Mouse (Mus musculus) cerebral cortex, adult 2 months (tissue): ENCODE results near the gene Fbxw7.

Experiments used
- WGBS: fragments of 180-500 bp; shearing (Covaris S2); methylation state at CpG from one replicate; pipeline ENCODE4 v1.1.7; 2018; 5-methylcytosine and 5-hydroxymethylcytosine counted together

Gene Fbxw7

DNA sequence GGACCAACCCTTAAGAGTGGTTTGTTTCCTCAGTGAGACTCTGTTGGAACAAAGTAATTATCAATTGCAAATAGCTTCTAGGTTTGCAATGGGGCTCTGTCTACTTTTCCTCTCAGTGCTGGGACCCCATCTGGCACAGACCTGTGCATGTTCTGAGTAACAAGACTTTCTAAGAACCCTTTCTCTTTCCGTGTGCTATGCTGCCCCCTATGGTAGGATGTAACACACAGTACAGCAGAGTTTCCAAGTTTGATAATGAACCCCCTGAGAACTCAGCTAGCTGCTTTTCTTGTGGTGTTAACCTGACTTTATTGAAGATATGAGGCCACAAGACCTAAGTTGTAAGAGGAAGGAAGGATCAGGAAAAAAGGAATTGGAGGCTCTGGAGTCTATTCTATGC, 91.5 kb downstream of the Fbxw7 start:
- 13% methylated on average over 1 of the region's 1 CpGs for WGBS

DNA sequence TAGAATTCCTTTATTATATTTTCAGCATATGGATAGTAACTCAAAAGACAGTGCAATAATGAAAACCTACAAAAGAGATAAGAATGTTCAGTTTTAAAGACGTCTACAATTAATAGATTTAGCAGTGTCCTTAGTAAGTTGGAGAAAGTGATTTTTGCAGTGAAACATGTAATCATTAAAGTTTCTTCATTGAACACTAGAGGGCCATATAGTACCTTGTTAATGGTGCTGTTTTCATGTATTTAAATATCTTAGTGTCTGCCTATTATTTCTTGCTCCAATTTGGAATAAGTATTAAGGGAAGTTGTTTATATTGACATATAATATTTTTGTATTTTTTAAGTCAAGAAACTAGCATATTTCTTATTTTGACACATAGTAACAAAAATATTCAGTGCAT, 99.2 kb downstream of the Fbxw7 start:
- WGBS: 35% methylated on average over 1 of the region's 1 CpGs

DNA sequence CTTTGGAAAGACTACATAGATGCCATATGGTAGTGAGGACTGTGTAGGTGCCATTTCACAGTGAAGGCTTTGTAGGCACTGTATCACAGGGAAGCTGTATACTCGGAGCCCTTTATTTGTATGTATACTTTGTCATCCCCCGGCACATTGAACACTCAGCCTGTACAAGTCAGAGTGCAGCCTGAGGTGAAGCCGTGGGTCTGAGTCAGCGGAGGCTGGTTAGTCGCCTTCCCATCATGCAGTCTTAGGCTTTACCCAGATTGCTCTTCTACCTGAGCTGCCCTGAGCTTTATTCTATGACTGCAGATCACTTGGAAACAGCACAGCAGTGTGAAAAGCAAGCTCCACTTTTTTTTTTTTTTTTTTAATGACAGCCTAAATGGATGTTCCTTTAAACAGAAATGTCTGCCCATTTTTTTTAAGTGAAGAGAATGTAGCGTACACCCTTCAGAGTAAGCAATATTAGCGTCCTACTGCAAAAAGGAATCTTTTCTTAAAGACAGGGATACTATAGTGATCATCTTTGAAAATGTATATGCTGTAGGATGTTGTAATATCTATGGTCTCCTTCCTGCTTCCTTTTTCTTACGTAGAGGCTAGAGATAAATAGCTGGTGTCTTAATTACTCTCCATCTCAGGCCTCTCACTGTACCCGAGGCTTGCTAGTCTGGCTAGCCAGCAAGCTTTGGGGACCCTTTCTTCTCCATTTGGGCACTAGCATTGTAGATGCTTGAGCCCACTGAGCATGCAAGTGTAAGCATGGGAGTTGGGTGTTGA, 103.0 kb downstream of the Fbxw7 start:
- 72% methylated on average over 9 of the region's 9 CpGs for WGBS

DNA sequence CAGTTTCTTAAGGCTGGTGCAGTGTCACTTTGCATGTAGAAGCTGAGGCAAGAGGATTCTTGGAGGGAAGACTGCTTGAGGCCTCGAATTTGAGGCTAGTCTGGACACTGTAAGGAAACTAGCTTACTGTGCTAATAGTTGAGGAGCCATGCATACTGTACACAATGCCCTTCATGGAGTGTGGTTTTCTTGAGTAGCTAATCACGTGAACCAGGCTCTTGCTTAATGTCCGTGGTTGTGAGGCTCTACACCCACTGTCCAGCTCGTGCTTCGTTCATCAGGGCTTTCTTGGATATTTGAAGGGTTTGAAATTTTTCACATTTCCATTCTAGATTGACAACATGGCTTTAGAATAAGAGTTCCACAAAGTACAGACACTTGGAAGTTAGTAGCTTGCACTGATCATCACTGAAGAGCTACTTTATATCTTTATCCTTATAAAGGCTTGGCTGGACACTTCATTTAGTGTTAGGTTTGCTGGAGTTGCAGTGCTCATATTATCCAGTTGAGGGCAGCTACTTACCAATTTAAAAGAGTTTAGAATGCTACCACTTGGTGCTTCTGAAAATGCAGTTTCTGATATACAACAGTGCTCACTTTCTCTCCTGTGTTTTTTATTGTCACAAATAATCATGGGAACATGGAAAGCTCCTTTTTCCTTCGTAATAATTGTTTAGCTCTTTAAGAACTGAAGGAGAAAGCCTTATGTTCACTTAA, 106.8 kb downstream of the Fbxw7 start:
- 62% methylated on average over 6 of the region's 6 CpGs for WGBS

DNA sequence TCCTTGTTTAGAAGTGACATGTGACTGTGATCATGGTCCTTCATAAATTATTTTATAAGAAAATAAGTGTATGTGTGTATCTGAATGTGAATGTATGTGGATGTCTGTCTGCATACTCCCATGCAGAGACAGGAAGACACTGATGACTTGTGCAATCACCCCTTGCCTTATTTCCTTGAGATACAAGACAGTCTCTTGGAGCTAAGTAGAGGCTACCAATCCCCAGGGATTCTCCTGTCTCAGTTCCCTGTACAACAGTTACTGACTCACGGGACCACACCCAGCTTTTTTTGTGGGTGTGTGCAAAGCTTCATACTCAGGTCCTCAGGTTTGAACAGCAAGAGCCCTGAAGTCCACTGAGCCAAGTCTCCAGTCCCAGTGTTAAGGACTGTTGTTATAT, 108.2 kb downstream of the Fbxw7 start:
- 83% methylated on average over 1 of the region's 1 CpGs for WGBS

DNA sequence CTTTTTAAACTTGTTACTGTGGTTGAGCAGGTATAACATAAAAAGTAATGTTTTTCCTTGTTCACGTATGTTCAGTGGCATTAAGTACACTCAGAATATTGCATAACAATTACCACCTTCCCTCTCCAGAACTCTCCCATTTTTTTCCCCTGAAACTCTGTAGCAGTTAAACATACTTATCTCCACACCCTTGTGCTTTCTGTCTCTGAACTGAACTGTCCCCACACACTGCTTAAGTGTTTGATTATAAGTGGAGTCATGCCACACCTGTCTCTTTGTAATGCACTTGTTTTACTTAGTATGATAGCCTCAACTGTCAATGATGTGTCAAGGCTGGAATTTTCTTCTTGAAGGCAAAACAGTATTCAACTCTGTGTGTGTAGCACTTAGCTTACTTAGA, 108.6 kb downstream of the Fbxw7 start:
- WGBS: 95% methylated on average over 1 of the region's 1 CpGs

DNA sequence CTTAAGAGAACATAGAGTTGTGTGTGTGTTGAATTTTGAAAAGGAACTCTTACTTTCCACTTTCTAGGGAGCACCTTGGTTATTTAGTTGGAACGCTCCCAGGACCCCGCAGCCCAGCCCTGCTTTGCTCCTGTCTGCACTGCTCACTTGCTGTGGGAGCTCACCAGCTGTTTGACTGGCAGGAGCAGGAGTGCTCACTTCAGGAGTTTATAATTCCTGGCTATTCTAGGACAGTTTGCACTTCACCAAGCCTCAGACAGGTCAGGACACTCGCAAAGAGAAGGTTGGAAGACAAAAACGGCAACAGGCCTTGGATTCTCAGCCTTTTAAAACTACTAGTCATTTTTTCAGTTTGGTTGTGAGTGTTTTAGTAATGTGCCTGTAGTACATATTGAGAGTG, 110.2 kb downstream of the Fbxw7 start:
- 86% methylated on average over 4 of the region's 4 CpGs for WGBS

DNA sequence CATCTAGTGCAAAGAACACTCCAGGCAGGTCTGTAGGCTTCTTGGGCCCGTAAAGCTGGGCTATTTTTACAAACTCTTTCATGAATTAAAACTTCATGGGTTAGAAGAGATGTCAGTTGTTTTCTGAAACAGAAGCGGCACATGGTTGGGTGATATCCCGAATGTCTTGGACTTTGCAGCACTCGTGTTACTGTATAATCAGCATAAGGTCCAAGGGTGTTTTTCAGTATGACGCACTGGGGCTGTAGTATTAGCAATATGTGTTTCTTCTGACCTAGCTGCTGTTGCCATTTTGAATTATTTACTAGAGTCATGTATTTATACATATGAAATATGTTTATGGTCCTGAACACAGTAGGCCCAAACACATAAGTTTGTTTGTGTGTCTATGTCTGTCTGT, 111.1 kb downstream of the Fbxw7 start:
- WGBS: 92% methylated on average over 5 of the region's 5 CpGs

DNA sequence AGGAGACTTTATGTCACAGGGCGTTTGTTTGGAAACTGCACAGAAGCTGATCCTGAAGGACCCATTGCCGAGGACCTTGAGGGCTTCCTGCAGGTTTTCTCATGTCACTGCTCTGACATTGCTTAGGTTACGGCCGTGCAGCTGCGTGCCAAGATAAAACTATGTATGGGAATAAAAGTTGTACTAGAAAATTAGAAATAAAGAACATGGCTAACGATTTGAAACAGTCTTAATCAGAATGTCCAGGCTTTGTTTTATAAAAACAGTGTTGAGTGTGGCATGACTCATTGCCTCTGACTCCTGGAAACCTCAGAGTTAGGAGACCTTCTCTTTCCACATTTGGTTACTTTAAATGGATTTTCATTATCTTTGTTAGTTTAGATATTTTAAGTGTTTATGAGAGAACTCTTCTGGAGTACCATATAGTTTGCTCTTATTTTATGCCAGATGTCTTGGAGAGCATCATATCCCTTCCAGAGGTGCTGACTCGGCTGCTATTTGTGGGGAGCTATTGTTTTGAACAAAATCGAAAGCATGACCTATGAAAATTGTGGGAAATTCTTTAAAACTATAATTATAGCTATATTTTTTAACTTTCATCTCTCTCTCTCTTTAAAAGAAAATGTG, 112.2 kb downstream of the Fbxw7 start:
- 84% methylated on average over 8 of the region's 8 CpGs for WGBS

DNA sequence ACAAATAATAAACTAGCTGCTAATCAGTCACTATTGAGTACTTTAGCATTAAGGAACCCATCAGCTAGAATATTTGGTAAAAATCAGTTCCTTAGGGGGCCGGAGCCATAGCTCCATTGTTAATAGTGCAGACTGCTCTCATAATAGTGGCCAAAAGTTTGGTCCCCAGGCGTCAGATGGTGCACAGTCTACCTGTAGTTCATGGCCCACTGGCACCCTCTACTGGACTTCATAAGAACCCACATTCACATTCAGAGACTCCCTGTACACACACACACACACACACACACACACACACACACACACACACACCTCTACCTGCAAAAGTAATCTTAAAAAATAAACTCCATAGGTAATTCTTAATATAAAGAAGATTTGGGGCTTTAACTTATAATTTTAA, 112.8 kb downstream of the Fbxw7 start:
- WGBS: 93% methylated on average over 2 of the region's 2 CpGs

DNA sequence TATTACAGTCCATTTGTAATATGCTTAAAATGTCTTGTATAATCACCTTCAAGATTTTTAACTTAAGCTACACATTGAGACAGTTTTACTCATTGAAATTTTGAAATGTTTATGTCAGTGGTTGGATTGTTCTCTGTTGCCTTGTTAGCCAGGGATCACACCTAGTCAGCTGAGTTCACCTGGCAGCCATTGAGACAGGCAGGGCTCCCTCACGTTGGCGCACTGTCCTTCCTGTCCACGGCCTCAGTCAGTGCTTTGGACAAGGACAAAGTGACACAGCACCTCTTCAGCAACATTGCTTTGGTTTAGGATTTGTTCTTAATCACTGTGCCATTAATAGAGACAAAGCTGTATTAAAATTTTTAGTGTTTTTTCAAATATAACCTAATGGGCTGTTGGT, 114.1 kb downstream of the Fbxw7 start:
- WGBS: 93% methylated on average over 3 of the region's 3 CpGs

DNA sequence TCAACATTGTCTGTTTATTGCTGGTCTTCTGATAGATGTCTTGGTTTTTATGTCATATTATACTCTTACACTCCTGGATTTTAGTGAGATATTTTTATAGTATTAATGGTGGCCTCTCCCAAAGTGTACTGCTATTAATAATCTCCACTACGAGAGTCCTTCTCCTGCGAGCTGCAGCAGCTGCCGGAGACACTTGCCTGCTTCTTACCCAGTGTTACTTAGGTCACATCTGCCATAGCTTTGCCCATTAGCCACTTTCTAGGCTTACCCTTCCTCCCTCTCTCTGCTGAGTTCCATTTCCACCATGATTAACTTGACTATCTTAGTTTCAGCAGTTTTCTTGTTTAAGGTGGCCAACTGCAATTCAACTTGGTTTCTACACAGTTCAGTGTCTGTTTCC, 115.6 kb downstream of the Fbxw7 start:
- 94% methylated on average over 3 of the region's 3 CpGs for WGBS

DNA sequence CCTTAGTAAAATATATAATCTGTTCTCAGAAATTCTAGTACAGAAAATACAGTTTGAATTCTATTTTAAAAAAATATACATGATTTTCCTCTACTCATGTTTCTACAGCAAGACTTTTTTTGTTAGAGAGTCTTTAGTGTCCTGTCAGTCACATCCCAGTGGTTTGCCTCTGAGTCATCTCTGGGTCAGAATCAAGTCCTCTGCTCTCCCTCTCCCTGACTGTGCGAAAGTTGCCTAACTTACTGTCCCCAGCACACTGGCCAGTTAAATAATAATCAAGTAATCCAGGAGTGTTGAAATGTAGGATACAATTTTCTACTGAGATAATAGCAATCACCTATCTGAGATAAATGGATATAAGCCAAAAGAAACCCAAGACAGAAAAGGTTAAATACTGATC, 120.7 kb downstream of the Fbxw7 start:
- 81% methylated on average over 1 of the region's 1 CpGs for WGBS

DNA sequence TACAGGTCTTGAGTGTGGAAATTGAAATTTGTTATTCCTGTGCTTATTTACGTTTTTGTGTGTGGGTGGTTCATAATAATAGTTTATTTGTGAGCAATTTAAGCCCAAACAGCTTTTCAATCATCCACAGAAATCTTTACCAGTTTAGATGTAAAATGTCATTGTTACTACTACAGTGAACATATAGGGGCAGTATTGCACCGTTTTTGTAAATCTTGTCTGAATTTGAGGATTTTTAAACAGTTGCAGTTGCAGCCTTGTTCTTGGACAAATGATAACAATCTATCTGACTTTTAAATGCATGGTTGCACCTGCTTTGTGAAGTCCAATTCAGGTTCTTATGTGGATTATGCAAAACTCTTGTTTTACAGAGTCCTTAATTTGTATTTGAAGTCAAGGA, 121.2 kb downstream of the Fbxw7 start:
- 32% methylated on average over 2 of the region's 2 CpGs for WGBS

DNA sequence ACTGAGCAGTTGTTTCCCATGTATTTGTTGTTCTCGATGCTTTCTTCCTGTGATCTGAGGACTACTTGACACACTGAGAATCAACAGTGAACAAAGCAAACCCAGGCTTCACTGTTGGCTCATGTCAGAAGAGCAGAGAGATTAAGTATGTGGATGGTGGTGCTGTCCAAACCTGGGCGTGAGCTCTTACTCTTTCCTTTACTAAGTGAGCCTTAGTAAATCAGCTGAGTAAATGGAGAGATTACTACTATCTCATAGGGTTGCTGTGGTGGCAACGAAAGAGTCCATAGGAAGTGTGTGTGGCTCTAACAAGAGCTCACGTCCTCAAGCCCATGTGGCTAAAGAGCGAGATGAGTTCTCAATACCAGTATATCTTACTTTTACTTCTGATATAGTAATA, 121.9 kb downstream of the Fbxw7 start:
- 79% methylated on average over 5 of the region's 5 CpGs for WGBS

DNA sequence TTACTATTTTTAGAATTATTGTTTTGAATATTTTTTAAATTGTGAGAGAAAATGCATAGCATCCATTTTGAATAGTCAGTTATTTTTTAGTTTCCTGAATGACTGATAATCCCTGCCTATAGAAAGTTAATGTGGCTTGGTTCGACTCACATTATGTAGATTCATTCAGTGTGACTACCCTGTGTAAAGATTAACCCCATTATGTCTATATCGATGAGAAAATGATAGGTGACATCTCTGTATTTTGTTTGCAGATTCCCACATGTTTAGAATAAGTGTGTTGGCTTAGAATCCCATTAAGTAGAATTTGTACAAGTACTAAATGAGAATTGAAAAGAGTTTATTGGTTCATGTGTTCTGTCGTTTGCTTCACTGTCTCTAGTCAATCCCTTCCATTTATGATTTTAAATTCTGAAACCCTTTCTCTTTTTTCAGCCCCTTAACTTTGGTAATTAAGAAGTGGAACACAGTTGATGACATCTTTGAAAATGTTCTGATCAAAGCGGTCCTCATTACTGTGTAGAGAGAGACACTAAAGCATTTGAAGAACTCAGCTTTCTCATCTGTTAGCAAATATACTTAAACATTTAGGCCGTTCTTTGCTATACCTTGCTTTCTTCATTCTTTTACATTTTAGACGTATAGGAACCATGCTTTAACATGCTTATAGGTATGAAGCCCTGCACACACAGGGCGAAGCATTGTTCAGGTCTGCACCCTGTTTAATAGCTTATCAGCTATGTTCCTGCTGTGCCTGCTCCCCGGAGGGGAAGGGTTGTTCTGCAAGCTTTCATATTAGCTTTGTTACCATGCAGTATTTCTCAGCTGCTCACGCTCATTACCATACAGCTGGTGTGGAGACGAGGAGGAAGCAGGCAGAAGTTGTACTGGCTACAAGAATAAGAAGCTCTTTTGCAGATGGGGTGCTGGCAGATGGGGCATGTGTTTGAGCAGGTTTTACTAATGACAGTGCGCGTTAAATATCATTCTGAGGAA, 122.6 kb downstream of the Fbxw7 start:
- 42% methylated on average over 12 of the region's 12 CpGs for WGBS

DNA sequence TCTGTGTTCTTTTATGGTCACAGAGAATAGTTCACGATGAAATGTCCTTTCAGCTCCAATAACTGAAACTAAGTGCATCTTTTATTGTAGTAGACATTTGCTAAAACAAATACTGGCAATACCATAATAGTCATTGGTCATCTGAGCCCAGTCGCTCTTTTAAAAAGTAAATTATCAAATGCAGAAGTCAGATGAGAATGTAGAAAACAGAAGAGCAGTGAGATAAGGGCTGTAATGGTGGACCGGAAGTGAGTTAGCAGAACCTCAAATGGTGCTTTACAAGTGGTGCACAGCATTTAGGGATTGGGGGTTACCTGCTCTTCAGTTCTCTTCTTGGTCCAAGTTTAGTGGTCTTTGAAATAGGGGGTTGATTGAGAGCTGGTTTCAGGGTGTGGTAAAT, 129.9 kb downstream of the Fbxw7 start:
- 90% methylated on average over 3 of the region's 3 CpGs for WGBS

DNA sequence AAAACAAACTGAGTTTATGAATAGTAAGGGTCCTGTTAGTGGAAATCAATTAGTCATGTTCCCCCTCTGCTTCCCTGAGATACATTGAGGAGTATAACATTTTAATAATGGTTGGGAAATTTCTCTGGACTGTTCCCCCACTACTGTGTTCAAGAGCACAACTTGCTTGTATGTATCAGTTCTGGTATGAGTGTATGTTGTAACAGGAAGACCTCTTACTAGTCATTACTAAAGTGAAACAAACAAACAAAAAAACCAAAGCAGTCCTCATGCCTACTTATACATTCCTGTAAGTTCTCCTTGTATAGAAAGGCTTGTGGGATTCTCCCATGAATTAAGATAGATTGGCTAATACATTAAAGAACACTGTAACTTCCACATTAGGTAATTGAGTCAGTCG, 131.3 kb downstream of the Fbxw7 start:
- 90% methylated on average over 1 of the region's 1 CpGs for WGBS

DNA sequence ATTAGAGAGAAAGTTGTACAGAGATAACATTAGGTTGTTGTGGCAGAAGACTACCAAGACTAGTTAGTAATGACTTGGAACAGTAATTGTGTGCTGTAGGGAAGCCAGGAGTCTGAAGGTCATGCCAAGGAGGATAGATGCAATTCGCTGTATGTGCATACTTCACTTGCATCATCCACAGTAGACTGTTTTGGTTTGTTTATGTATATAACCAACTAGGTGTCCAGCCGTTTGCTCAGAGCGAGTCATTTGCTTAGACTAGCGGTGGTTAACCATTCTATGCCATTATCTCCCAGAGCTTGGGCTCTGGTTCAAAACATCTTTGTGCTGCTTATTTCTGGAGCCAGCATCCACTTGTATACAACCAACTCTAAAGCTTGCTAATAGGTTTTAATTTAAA, 134.3 kb downstream of the Fbxw7 start:
- 80% methylated on average over 4 of the region's 4 CpGs for WGBS

DNA sequence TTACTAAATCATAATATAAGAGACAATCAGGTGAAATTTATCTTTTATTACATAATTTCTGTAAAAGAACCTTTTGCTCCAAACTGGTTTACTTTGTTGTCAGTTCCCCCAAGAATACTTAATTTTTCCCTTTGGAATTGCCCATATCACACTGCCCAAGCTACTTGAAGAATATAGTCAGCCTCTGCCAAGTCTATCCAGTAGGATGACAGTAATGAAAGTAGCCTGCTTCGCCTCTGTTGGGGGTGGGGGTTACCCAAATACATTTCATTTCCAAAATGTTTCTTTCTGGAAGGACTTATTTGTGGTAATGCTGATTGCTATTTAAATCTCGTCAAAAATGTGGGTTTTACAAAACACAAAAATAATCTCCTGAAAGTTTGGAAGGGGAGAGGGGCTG, 136.6 kb downstream of the Fbxw7 start:
- 11% methylated on average over 2 of the region's 2 CpGs for WGBS

DNA sequence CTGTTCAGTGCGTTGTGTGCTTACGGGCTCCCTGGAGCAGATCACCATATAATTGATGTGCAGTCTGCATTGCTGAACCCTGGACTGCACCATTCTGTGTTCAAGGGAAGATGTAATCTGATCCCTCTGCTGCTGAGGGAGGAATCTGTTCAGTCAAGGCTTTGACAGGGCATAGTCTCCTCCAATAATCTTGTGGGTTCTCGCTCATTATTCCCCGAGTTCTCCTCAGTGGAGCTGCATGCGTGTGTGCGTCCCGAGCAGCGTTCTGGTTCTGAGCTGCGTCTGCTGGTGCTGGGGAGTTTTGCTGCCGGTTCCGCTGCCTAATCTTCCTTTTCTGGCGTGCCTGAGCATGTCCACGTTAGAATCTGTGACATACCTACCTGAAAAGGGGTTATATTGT, 137.1 kb downstream of the Fbxw7 start:
- 7% methylated on average over 13 of the region's 13 CpGs for WGBS
